Mouse (Mus musculus) liver, adult (tissue): ENCODE results near the gene Cdk14.

Experiments
- GATA4 ChIP-seq: IDR thresholded peaks from 2 replicates; pipeline ENCODE4 v1.6.1; 2014; ENCODE audit warnings: mild to moderate bottlenecking, low read length; ENCODE audit not compliant: insufficient replicate concordance

The Cdk14 gene

DNA sequence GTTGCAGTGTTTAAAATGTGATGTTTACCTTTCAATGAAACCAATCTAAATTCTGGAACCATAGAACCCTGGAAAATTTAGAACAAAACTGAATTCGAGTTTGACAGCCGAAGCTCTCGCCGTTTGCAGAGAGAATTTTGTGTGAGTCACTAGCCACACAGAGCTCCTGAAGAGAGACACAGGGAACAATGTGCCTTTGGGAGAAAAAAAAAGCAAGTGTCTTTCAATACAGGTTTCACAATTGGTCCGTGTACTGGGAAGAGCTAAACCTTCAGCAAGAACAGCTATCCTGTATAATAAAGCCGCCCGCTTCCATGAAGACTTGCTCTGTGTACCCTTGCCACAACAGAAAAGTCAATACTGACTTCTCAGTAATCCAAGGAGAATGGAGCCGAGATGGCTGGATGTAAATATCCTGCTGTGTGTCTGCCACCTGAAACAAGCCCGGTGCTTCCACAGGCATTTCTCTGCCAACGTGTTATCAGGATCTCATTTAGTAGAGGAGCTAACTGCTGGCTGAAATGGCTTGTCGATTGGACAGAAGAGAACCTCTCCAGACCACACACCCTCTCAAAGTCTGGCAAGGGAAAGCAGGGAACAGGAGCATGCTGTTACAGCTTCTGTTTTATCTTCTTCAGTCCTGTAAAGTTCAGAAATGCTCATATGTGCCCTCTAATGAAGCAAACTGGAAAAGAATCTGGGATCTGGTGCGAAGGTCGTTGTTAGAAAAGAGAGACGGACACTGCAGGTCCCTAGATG is 159.0 kb downstream of the Cdk14 start:
- TF ChIP-seq GATA4: no peak

DNA sequence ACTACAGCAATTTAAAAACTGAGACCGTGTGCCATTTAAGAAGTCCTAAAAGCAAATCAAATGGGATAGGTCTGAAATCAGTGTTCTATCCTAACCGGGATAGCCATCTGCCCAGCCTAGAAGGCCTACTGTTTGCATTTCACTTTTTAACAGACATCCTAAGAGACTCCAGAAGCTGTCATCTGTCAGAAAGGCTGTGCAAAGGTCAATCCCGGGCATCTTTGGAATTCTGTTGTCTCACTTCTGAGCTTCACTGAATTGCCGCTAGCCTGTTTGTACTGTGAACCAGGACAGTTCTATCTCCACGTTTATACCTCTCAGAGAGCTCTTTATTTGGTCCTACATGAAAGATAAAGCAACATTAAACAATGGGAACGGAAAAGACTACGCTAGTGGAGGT is 159.8 kb downstream of the Cdk14 start:
- no peak for TF ChIP-seq GATA4

DNA sequence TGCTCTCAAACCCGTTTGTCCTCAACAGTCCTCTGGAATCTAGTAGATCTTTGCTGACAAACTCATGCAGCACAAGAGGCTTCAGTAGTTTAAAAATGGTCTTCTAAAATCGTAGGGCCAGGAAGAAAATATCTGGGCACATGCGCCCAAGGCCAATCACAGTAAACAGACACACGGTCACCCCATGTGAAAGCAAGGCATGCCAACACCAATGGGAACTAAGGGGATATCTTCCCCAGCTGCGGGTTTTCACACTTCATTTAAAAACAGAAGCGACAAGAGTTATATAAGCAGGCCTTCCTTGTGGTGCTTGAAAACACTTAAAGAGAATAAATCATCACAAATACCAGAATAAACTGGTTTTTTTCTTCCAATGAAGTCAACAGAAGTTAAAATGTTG is 165.7 kb downstream of the Cdk14 start:
- TF ChIP-seq GATA4: no peak

DNA sequence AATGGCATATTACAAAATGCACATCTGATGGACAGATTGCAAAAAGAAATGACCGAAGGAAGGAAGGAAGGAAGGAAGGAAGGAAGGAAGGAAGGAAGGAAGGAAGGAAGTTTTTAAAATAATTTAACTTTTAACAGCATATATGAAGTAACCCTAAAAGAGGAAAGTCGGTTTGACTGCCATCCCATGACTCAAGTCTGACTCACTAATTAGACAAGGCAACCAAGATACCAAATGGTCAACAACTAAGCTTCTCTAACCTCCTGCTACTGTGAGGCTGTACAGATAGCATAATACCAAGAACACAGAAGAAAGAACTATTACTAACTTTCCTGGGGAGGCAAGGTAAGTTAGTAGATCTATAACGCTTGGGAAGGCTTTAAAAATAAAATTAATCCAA is 166.9 kb downstream of the Cdk14 start:
- TF ChIP-seq GATA4: no peak

DNA sequence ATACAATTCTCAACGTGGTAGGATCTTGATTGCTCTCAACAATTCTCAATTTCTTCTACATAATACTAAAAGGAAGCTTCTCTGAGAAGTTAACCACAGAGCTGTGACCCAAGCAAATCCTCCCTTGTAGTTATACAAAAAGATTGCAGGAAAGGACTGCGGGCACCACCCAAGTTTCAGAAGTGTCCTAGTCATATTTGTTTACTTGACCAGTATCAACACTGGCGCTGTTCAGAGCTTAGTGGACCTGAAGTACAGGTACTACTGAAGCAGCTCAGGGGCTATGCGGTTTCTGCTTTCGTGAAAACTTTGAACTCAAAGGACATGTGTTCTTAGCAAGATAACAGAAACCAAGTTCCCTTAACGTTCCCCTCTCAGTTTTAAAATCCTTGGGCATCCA is 172.4 kb downstream of the Cdk14 start:
- no peak for TF ChIP-seq GATA4

DNA sequence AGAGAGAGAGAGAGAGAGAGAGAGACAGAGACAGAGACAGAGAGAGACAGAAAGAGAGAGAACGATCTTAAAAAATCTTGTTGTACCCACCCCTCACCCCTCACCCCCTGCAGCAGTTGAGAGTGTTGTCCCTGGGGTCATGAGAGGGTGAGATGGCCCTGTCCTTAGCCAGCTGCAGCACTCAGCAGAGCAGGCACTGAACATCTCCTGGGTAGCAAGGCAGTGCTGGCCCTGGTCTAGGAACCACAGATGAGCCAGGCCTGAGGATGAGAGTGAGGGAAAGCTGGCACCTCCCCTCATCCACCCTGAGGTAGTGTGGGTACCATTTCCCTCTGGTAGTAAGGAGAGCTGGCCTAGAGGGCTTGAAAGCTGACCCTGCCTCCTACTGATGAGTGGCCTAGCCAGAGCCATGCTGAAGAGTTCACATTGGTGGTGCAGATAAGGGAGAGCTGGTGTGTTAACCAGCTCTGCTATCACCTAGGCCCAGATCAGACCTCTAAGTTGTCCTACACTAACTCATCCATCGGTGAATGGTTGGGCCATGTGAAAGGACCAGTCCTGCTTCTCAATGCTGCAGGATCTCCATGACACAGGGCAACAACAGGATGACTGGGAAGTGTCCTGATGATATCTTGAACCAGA is 173.5 kb downstream of the Cdk14 start:
- no peak for TF ChIP-seq GATA4

DNA sequence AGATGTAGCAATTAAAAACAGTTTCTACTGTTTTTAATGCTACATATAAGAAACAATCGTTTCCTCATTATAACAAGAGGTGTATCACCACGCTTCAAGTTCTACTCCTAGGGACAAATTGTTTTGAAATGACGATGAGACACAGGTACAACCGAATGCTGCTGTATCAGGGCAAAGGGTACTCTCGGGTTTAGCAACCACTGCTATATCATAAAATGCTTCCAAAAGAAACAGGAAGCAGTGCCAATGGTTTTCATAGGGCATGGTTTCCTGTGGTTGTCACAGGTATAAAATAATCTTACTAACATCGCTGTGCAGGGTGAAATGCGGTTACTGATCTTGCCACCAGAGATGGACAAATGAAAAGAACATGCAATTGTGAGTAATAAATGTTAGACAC is 174.9 kb downstream of the Cdk14 start:
- no peak for TF ChIP-seq GATA4

DNA sequence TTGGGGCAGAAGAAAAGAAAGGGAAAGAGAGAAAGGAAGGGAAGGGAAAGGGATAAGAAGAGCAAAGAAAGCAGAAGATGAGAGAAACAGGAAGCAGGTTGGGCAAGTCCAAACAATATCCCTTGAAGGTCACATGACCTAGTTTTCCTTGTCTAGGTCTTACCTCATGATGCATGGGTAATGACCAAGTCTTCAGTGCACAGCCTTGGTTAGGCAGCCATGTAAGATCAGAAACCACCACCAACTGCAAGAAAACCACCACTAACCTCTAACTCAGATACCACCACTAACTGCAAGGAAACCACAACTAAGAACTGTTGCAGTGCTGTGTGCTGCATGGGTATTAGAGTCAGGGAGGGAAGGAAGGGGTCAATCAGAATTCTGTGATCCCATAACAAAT is 176.5 kb downstream of the Cdk14 start:
- TF ChIP-seq GATA4: no peak

DNA sequence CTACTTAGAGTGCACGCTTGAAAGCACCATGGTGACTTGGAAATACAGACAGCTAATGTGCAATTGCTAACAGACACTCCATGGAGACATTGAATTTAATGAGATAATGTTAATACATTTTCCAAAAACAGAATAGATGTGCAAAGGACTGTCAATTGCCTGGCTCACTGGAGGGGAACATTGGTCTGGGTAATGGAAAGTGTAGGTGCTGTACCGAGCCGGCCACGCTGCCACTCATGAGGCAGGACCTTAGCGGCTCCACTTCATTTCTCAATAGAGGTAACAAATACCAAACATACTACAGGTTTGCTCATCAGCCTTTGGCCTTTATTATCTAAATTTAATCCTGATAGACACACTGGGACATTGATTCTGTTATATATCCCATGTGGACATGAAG is 177.4 kb downstream of the Cdk14 start:
- TF ChIP-seq GATA4: no peak

DNA sequence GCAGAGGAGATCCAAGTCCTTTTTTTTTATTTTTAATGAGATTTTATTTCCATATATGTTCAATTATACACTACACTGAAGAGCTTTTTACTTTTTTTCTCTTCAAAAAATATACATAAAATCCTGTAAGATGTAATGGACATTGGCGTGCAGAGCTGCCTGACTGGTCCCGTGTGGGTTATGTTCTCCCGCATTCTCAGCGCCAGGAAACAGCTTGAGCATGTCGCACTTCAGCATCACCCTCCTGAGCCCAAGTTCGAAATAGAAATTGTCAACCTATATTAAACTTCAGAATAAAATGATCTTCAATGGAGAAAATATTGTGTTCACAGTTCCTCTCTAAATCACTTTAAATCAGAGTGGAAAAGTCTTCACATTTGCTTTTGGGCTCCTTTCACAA is 179.0 kb downstream of the Cdk14 start:
- no peak for TF ChIP-seq GATA4

DNA sequence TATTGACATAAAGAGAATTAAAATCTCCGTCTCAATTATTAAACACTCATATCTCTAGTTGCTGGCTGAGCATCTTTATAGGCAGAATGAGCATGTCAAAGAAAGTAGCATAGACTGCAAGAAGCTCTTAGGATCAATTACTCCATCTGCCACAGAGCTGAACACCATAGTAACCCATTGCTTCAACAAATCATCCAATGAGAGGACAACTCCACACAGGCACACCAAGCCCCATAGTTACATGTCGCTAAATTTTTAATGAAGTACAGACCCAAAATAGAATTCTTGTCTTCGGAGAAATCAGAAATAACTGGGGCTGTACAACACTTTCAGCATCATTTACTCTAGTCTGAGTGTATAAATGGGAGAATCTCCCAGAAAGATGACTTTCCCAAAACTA is 180.0 kb downstream of the Cdk14 start:
- no peak for TF ChIP-seq GATA4

DNA sequence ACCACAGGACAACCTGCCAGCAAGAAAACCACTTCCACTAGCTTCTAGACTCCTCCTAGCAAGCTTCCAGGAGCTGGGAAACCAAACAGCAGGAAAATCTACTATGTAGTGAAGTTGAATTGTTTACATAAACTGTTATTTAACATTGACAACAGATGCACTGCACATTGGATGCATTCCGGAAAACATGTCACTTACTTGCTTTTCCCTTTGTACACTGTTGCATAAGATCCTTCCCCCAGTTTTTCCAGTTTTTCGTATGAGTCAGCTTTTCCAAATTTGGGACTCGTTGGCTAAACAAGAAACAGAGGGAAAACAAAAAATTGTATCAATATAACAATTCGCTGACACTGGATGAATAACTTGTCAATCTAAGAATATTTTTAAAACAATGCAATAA is 193.1 kb downstream of the Cdk14 start:
- no peak for TF ChIP-seq GATA4

DNA sequence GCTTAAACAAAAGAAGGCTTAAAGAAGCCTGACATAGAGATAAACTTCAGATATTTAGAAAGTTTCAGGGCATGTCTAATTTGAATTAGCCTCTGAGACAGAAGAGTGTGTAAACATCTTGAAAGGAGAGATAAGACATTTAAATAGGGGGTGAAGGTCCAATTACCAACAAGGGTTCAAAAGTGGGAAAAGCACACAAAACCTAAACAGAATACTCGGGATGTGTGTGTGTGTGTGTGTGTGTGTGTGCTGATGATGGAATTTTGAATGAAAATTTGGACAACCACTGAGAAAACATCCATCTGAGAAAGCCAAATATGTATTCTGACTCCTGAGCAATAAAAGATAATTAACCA is 208.4 kb downstream of the Cdk14 start:
- no peak for TF ChIP-seq GATA4

DNA sequence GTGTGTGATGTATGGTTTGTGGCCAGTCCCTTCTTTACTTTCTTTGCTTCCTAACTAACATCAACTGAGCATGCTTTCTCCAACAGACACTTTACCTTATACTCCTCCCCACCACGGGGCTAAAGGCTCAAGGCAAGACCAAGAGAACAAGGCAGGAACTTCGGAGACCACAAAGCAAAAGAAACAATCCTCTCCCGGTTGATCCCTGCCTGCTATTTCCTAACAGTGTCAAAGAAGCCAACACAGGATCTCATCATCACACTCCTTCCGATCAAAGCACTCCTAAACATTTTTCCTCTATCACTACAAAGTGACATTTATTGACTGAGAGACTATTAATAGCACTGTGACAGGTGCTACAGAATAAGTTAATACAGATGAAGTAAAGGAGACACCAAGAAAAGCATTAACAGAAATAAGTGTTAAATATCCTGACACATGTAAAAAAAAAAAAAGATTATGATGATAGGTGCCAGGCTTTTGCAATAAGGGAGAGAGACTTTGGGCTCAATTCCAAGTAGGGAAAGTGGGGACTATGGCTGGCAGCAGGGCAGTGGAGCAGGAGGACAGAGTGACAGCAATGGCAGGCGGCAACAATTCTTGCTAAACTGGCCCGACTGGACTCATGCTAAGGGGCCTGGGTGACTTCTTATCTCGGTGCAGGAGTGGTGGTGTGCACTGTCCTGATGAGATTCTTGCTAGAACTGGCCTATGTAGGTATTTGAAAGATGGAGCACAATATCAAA is 208.9 kb downstream of the Cdk14 start:
- TF ChIP-seq GATA4: no peak

DNA sequence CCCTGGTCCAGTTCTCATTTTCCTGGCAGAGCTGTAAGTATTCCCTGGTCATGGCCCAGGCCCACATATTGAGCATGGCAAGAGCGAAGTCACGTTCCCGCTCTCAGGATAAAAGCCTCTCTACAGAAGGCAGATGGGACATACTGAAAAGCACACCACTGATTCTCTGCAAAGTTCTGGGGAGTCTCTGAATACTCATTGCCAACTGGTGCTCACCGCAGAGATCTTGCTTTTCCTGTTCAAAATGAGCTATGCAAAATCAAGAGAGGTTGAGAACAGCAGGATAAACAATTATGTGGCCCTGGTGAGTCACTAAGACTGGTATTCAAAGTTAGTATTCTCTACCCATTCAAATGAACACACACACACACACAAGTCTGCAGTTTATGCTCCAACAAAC is 212.1 kb downstream of the Cdk14 start:
- TF ChIP-seq GATA4: no peak

DNA sequence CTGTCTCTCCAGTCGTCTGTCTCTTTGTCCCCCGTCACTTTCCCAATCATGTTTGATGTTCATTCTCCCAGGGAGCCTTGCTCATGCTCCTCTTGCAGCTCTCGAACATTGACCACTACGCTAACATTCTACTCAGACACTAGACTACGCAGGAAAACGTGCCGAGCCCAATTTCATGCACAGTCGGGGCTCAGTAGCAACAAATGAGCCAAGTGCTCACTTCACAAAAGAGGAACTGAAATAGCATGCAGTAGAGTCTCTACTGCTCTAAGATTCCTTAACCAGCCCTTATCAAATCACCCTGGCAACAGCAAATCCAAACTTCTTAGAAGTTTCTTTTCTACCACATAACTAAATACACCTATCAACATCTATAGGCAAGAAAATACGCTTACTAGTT is 214.1 kb downstream of the Cdk14 start:
- TF ChIP-seq GATA4: no peak

DNA sequence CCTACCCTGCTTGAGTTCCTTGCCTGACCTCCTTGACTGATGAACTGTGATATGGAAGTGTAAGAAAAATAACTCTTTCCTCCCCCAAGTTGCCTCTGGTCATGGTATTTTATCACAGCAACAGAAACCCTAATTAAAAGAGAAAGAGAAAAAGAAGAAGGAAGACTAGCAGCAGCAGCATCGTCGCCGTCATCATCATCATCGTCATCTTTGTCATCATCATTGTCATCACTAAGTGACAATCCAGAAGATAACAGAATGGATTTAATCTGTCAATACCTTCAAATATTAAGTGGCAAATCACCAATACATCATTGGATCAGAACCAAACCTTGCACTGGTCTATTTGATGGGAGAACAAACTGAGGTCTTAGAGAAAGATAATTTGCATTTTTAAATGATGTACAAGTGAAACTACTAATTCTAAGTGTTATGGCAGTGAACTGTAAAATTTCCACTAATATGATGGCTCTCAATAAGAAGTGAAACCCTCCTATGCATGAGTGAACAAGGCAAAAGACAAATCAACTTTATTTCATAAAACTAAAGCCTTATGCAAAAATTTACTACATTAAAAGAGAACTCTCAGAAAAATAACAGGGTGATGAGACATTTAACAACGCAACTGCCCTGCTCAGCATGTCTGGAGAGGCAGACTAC is 225.4 kb downstream of the Cdk14 start:
- no peak for TF ChIP-seq GATA4

DNA sequence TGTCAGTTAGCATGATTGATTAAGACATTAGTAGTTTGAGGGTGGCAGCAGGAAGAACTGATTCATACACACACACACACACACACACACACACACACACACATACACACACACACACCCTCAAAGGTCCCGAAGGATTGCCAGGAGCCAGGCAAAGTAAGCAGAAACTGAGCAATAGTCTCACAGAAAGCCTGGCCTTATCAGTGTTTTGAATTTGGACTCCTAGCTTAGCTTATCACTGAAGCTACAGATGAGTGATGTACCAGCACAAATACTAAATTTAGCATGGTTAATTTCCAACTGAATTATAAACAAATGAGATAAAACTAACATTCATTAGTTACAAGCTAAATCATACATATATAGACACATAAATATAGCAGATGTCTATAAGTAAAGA is 230.5 kb downstream of the Cdk14 start:
- TF ChIP-seq GATA4: no peak
